Mouse (Mus musculus): Measurements from ENCODE around the gene Ksr1.
"Not testable (repeated sequence)": the region's sequence is repeated elsewhere in the genome, so short reads cannot be mapped to it uniquely, and the experiment has no call there.

Gene Ksr1

DNA sequence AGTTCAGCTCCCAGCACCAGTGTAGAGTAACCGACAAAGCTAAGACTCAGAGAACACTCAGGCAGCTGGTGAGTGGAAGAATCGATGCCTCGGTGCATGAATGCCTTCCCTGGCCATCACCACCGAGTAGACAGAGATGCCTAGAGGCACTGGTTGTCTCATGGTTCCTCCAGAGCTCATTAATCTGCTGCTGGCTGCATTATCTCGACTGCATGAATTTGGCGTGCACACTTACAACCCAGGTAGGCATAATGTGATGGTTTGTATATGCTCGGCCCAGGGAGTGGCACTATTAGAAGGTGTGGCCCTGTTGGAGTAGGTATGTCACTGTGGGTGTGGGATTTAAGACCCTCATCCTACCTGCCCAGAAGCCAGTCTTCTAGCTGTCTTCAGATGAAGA lies 137.3 kb downstream of the Ksr1 start:
- no peak for DNase-seq (ENCODE audit: low spot score)

DNA sequence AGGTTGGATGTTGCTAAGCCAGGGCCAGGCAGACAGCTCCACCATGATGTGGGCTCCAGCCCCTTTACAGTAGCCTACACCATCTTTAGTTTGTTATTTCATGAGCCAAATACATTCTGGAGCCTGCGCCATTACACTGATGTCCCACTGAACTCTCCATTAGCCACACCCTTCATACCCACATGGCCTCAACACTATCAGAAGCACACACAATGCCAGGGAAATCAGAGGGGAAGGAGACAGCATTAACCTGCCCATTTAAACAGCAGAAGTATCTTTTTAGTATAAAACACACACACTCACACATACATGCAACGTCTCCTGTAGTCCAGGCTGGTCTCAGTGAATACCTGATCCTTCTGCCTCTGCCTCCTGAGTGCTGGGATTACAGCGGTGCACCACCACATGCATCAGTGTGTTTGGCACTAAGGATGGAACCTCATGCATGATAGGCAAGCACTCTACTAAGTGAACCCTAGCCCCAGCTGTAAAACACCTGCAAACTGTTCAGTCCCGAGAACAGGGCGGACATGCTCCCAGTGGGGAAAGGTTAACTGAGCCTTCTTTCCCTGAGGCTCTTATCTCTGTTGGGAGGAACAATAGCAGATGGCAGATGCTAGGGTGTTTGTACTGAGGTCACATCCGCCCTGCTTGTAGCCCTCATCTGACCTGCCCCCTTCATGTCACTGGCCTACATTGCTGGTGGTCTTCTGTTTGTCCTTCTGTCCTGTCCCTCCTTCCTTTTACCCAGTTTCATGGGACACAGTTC lies 138.0 kb downstream of the Ksr1 start:
- DNase-seq (ENCODE audit: low spot score): no peak

DNA sequence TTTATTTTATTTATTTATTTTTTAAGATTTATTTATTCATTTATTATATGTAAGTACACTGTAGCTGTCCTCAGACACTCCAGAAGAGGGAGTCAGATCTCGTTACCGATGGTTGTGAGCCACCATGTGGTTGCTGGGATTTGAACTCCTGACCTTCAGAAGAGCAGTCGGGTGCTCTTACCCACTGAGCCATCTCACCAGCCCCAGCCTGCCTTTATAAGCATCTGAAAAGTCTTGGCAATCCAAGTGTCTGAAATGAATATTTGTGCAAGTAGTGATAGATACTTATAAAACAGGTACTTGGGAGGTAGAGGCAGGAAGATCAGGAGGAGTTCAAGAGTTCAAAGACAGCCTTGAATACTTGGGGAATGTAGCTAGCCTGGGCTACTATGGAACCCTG lies 138.9 kb downstream of the Ksr1 start:
- DNase-seq (ENCODE audit: low spot score): not testable (repeated sequence)

DNA sequence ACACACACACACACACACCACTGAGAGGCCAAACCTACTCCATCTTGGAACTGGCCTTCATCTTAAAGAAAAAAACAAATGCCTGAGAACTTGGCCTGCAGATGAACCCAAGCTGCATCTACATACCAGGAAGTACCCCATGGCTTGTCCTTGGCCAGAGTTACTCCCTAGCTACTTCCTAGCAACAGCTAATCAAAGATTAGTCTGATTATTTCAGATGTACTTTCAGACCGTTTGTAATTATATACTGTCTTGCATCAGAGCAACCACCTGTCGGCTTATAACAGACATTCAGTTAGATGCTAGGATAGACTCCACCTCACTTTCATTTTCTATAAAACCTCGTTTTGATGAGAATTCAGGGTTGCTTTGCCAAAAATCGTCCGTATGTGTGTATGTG lies 139.8 kb downstream of the Ksr1 start:
- DNase-seq (ENCODE audit: low spot score): no peak

DNA sequence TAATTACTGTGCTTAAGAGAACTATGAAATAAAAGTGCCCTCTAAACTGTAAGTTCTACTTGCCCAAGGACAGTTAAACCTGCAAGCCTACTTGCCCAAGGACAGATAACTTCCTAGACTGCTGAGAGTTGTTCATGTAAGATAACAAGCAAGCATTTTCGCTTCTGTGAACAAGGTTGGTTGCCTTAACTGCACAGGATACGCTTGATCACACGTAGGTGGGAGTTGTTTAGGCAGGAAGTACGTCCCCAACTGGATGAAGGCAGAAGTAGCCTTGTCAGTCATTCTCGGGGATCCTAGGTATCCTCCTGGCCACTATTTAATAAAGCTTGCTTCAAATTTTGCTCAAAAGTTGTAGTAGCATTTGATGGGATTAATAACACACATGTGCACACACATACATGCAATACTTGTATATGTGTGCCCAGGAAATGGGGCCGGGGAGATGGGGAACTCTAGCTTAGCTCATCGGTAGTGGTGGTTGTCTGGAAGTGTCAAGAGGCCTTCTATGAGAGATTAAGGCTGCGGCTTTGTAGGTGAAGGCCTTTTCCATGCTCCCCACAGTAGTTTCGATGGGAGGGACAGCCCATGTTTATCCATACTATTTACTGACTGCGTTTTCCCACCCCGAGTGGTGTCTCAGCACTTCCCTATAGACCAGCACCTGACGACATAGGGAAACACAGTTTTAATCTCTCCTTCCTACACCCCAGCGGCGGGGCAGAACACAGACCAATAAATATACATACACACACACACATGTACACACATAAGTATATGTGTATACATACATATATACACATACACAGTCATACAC lies 140.4 kb downstream of the Ksr1 start:
- DNase-seq (ENCODE audit: low spot score): no peak

DNA sequence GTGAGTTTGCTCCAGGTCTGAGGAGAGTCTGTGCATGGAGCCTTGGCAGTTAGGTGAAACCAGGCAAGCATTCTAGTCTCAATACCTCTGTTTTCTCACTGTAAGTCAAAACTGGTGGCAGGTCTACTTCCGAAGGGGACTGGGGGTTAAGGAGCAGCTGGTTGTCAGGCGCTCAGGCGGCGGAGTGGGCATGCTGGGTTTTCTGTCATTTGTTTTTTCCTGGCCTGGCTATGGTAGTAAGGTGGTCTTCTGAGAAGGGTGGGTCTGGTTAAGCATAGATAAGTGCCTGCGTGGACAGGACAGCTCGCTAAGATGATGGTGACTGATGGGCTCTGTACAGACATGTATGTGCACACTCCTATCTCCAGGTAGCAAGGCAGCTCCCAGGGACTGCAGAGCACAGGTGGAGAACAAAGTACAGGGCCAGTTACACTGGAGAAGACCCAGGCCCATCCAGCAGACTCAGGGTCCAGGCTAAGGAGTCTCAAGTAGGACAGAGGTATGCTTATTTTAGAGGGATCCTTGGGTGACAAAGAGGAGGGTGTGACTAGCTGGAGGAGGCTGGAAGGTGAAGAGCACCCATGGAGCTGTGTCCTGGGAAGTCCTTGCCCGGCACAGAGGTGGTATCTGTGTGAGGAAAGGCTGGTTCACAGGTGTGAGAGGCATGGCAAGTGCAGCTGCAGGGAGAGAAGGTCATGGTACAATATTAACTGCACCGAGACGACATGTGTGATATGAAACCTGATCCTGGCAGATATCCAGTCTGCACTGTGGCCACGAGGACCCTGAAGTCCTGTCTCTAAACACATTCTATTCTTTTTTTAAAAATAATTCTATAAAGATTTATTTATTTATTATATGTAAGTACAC lies 142.2 kb downstream of the Ksr1 start:
- DNase-seq (ENCODE audit: low spot score): no peak

DNA sequence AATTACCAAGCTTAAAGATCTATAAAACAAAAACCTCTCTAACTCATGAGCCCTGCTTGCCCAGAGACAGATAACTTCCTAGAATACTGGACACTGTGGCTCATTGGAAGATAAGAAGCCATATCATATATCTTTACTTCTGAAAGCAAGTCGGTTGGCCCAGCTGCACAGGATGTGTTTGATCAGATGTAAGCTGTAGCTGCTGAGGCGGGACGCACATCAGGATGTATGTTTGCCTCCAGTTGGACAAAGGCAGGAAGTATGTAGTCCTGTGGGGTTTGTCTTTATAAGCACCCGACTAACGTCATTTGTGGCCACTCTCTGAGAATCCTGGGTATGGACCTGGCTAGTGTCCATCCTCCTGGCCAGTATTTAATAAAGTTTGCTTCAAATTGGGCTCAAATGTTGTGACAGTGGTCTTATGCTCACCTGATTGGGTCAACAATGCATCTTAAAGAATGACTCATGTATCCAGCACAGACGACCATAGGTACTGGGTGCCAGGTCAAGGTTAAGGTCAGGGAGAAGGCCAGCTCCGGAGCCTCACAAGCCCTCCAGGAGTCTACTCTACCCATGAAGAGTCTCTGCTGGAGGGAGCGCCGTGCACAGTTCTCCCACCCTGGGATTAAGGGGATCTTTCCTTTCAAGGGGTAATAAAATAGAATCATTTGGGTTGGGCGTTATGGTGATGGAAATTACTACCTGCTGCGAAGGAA lies 143.0 kb downstream of the Ksr1 start:
- DNase-seq (ENCODE audit: low spot score): no peak

DNA sequence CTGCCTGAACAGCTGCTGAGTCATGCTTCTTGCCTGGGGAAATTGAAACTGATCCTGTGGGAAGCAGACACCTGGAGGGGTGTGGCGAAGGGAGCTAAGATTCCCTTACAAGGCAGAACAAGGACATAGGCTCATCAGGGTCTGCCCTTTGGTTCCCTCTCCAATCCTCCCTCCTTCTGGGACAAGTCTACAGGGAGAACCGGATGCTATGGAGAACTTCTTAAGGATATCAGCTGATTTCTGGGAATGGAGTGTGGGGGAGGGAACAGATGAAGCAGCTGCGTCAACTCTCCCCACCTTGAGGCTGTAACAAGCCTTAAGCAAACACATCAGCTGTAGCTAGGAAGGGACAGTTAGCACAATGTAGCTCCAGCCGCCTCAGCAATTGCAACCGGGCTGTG lies 143.7 kb downstream of the Ksr1 start:
- no peak for DNase-seq (ENCODE audit: low spot score)

DNA sequence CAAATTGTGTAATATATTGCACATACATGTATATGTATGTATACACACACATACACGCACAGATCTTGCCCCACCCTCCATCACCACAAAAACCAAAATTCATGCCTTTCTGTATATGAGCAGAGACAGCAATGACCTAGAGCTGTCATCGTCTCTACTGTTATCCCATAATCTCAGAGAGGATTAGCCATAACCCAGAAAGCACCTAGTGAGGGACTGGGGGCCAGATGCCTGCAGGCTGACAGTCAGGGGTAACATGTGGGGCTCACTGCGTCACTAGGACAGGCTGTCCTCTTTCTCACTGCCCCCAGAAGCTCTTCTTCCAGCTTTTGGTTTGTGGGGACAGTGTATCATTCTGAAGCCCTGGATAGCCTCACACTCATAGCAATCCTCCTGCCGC lies 144.3 kb downstream of the Ksr1 start:
- no peak for DNase-seq (ENCODE audit: low spot score)

DNA sequence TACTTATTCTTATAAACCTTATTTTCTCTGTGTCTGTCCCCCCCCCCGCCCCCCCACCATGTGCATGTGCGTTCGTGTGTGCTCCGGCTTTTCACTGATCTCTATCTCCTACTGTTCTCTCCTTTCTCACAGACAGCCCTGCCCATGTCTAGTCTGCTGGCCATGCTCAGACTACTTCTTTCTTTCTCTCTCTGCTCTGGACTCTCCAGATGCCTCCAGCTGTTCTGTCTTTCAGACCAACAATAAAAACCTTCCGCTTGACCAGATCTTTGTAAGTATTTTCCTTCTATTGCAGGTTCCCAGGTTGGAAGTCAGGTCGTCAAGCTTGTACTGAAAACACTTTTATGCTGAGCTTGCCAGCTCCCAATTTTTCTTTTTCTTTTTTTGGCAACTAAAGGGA lies 147.1 kb downstream of the Ksr1 start:
- DNase-seq (ENCODE audit: low spot score): no peak

DNA sequence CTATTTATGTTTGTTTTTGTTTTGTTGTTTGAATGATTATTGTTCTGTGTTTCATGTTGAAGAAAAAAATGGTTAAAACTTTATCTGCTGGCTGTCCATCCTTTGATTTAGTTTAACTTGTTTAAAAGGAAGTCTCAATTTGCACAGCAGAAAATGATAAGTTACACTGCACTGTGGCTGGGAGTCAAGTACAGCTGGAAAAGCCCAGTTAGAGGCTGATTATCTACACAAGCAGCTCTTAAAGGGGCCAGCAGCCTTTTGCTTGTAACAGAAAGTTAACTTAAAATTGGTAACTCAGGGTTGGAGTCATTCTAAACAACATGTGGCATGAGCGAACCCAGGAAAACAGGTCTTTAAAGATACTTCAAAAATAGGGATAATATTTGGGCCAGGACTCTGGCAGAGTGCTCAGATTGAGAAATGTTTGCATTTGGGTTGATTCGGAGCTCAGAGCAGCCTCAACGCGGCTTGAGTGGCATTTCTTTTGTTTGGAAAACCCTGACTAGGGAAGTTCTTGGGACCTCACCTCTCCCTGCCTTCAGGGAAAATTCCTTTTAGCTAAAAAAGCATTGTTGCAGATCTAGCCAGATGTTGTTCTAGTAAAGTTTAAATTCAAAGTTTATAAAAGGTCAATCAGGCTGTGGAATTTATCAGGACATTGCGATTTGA lies 155.2 kb downstream of the Ksr1 start:
- not testable (repeated sequence) for DNase-seq (ENCODE audit: low spot score)

DNA sequence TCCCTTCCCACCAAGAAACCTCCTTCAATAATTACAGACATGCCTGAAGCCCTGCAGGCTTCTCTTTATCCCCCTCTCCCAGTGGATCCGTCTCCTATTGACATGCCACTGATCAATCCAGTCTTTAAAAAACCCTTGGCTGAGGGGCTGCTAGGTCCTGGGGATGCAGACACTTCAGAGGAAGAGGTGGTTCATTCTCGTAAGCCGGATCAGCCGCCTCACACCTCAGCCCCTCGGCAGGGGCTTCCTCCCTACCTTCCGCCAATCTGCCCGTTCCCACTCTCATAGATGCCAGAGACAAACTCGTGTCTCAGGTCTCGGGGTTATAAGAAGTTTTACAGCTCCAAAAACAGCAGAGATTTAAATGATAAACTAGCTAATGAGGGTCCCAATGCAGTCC lies 156.1 kb downstream of the Ksr1 start:
- DNase-seq (ENCODE audit: low spot score): no peak

DNA sequence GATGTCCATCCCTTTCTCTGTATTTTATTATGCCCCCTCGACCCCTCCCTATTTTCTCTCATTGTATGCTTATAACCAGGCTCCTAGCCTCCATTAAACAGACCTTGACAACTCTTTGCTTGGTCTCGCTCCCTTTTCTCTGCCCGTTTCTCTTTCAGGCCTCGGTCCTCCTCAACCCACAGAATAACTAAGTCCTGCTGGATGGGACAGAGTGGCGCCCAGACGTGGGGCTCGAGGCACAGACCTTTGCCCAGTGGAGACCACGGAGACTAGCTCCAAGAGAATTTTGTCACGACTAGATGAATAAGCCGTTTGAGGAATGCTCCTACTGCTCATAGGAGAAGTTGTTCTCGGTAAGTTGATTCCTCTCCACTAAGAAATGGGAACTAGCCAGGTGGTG lies 157.0 kb downstream of the Ksr1 start:
- DNase-seq (ENCODE audit: low spot score): not testable (repeated sequence)

DNA sequence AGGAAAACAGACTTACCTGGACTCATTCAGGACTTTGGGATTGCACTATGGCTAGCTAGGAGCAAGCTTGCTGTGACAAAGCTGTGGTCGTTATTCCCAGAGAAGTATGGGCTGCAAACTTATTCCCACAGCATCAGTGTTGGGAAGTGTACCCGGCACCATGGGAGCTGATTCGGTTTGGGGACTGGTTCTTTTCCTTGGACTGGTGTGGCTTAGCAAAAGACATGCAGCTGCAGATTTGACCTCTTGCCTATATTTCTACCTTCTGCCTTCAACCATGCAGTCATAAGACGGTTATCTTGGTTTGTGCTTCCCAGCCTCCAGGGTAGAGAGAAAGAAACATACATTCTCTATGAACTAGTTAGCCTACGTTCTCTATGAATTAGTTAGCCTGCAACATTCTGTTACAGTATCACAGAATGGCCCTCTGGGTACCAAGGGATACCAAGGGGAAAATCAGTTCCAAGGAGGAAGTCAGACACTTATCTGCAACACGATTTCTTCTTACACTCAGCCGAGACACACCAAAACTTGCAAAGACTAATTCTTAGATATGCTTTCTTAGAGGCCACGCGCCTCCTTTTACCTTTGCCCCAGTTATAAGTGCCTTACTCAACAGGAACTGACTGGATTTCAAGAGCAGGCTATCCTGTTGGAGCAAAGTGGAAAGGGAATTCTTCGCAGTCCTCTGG lies 159.8 kb downstream of the Ksr1 start:
- no peak for DNase-seq (ENCODE audit: low spot score)

DNA sequence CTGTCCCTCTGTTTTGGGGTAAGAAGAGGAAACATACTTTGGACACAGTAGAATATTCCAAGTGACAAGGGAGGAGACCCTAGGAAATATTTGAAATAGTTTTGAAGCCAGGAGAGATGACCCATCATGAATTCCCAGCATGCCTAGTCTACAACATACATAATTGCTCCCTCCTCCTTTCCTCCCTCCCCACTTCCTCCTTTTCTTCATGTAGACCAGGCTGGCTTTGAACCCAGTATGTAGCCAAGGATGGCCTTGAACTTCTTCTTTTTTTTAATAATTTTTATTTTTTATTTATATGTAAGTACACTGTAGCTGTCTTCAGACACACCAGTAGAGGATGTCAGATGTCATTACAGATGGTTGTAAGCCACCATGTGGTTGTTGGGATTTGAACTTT lies 160.7 kb downstream of the Ksr1 start:
- no peak for DNase-seq (ENCODE audit: low spot score)

DNA sequence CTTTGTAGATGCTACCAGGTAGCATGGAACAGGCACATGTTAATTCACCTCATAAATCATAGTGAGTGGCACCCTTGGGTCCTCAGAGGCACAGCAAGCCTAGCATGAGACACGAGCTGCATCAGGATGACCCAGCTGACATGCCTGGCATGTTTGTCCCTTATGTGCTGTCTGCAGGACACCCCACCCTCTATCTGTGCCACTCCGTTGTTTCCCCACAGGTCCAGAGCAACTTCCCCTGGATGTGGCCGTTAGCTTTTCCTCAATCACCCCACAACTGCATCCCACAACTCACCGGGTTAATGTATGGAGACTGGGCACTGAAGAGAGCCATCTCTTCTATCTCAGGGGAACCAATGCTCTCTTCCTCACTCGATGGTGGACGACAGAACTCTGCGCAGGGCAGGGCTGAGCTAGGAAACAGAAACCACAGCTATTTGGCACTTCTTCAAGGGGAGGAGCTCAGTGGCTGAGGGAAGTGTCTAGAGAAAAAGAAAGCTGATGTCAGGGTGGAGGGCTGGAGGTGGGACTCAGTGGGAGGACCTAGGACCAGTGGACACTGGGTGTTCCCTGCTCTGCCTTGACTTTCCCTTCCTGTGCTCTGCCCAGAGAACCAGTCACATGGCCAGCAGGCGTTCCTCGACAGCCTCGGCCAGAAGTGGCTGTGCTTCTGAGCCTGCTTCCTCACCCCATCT lies 161.6 kb downstream of the Ksr1 start, which contains the start of gene Lgals9:
Lgals9 (minus strand) TSS at position 464 of the 695 bp plus-strand sequence.
- peak; percentile 35 for DNase-seq (ENCODE audit: low spot score)

DNA sequence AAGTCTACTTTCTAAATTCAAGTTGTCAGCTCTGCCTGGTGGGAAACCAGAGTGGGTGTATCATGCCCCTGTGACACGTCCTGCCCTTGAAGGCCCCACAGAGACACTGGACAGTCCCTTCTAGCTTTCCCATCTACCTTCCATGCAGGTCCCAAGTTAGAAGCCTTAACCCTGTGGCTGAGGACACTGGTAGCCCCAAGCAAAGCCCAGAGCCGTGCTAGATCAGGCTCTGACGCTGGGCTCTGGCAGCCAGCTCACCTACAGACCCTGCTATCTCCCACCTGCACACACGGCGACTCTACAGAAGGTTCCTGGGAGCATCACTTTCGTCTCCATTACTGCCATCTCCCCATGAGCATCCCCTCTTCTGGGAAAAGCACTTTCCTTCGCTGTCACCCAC lies 162.7 kb downstream of the Ksr1 start:
- no peak for DNase-seq (ENCODE audit: low spot score)

DNA sequence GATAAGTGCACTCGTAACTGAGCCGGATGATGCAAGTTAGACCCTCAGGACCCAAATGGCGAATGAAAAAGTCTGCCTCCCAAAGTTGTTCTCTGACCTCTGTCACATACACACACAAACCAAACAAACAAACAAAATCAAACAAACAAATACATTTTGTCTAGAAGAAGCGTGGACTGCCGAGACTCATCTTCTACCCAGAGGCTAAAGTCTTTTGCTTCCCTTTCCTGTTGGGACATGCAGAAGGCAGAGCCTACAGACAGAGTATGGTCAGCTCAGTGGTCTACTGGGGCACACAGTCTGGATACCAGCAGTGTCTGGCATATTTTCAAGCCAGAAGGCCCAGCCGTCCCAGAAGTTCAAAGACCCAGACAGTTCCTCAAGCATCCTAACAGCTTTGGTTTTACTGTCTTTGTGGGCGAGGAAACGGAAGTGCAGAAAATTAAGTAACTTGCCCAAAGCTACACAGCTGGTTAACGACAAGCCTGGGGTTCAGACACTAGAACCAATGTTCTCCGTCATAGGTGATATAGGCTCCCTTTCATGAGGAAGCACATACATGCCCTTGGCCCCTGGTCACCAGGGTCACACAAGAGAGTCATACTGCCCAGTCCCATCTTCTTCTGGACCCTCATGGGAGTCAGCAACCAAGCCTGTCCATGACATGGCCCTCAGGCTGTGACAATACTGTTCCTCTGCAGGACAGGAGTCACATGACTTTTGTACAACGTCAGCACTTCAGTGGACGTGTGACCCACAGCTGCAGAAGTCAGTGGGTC lies 163.5 kb downstream of the Ksr1 start:
- DNase-seq (ENCODE audit: low spot score): no peak

DNA sequence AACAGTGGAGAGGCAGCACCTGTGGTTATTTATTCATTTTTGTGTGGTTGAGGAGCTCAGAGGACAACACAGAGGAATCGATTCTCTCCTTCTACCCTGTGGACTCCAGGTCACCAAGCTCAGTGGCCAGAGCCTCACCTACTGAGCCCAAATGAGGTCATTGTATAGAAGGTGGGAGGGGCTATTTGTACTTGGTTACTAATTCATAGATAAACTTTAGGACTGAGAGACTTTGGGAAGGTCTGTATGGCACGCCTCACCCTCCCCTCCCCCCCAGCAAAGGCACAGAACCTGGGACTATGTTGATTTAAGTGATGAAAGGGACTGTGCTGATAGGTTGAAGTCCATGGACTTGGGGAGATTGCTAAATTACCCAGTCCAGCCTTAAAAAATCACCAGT lies 164.2 kb downstream of the Ksr1 start:
- DNase-seq (ENCODE audit: low spot score): no peak
